Mouse (Mus musculus): ENCODE data around the gene Sf3b2. TPM values are rescaled to one million over a fixed set of nuclear protein-coding genes. Genes with fewer than 3 reads are reported as not detected.
"Not testable (repeated sequence)": the region's sequence is repeated elsewhere in the genome, so short reads cannot be mapped to it uniquely, and the experiment has no call there.

Gene Sf3b2
- polyA plus RNA-seq, 1 experiment, result 185 TPM

- TF ChIP-seq EP300 (IDR thresholded peaks at IDR 0.05; ENCODE audit: insufficient read depth, low read depth, low read length), result no peak
- TF ChIP-seq POLR2A (IDR thresholded peaks at IDR 0.05; ENCODE audit: insufficient read depth, low read length), result no peak
- no peak for TF ChIP-seq CTCF (IDR thresholded peaks at IDR 0.05; ENCODE audit: low read depth, low read length)
- no peaks in the 10 kb centered on the region for H3K4me1 ChIP-seq (ENCODE audit: control insufficient read depth, insufficient read depth, low read length)
- no peaks in the 10 kb centered on the region for H3K9me3 ChIP-seq (replicated peaks; ENCODE audit: control insufficient read depth, insufficient read depth, low read length, poor library complexity, severe bottlenecking)
- no peak overlapping the region for H3K27ac ChIP-seq (ENCODE audit: insufficient read depth, low read length)
- no peak overlapping the region for H3K4me3 ChIP-seq (ENCODE audit: low read depth, low read length)
- H3K27me3 ChIP-seq (ENCODE audit: control insufficient read depth, insufficient read depth, low read length, poor library complexity, severe bottlenecking), result no peaks in the 10 kb centered on the region
- H3K9ac ChIP-seq (ENCODE audit: low read depth, poor library complexity, severe bottlenecking), result no peak overlapping the region
- peaks cover 19% of the 10 kb centered on the region for H3K36me3 ChIP-seq (ENCODE audit: control insufficient read depth, insufficient read depth, low read length, poor library complexity, severe bottlenecking)
These were observed 23.8 kb downstream of the Sf3b2 start for GRCm38 (mm10) chr19:5271430-5271829.

- Histone ChIP-seq H3K27me3 (ENCODE audit: control insufficient read depth, insufficient read depth, low read length, poor library complexity, severe bottlenecking) (no peaks in the 10 kb centered on the region), H3K27ac (ENCODE audit: insufficient read depth, low read length) (no peak overlapping the region), H3K9me3 (replicated peaks; ENCODE audit: control insufficient read depth, insufficient read depth, low read length, poor library complexity, severe bottlenecking) (no peaks in the 10 kb centered on the region), H3K4me3 (ENCODE audit: low read depth, low read length) (no peak overlapping the region), H3K4me1 (ENCODE audit: control insufficient read depth, insufficient read depth, low read length) (no peaks in the 10 kb centered on the region), H3K36me3 (ENCODE audit: control insufficient read depth, insufficient read depth, low read length, poor library complexity, severe bottlenecking) (peaks cover 3% of the 10 kb centered on the region; the same call in 1 of the 2 replicates), H3K9ac (ENCODE audit: low read depth, poor library complexity, severe bottlenecking) (no peak overlapping the region)
- TF ChIP-seq CTCF (IDR thresholded peaks at IDR 0.05; ENCODE audit: low read depth, low read length) (no peak), EP300 (IDR thresholded peaks at IDR 0.05; ENCODE audit: insufficient read depth, low read depth, low read length) (no peak), POLR2A (IDR thresholded peaks at IDR 0.05; ENCODE audit: insufficient read depth, low read length) (no peak)
These were observed 25.9 kb downstream of the Sf3b2 start for GRCm38 (mm10) chr19:5269392-5269791.

- no peak for TF ChIP-seq EP300 (IDR thresholded peaks at IDR 0.05; ENCODE audit: insufficient read depth, low read depth, low read length)
- no peak for TF ChIP-seq POLR2A (IDR thresholded peaks at IDR 0.05; ENCODE audit: insufficient read depth, low read length)
- no peak for TF ChIP-seq CTCF (IDR thresholded peaks at IDR 0.05; ENCODE audit: low read depth, low read length)
- Histone ChIP-seq H3K4me1 (ENCODE audit: control insufficient read depth, insufficient read depth, low read length) (no peaks in the 10 kb centered on the region), H3K9ac (ENCODE audit: low read depth, poor library complexity, severe bottlenecking) (no peak overlapping the region), H3K9me3 (replicated peaks; ENCODE audit: control insufficient read depth, insufficient read depth, low read length, poor library complexity, severe bottlenecking) (no peaks in the 10 kb centered on the region), H3K27me3 (ENCODE audit: control insufficient read depth, insufficient read depth, low read length, poor library complexity, severe bottlenecking) (no peaks in the 10 kb centered on the region), H3K27ac (ENCODE audit: insufficient read depth, low read length) (no peak overlapping the region), H3K36me3 (ENCODE audit: control insufficient read depth, insufficient read depth, low read length, poor library complexity, severe bottlenecking) (no peaks in the 10 kb centered on the region), H3K4me3 (ENCODE audit: low read depth, low read length) (no peak overlapping the region)
These were observed 26.4 kb downstream of the Sf3b2 start for GRCm38 (mm10) chr19:5268875-5269274.

GRCm38 (mm10) chr19:5268017-5268416 is 27.2 kb downstream of the Sf3b2 start:
- H3K9me3 ChIP-seq (replicated peaks; ENCODE audit: control insufficient read depth, insufficient read depth, low read length, poor library complexity, severe bottlenecking), result no peaks in the 10 kb centered on the region
- no peaks in the 10 kb centered on the region for H3K4me1 ChIP-seq (ENCODE audit: control insufficient read depth, insufficient read depth, low read length)
- TF ChIP-seq CTCF (IDR thresholded peaks at IDR 0.05; ENCODE audit: low read depth, low read length), result no peak
- no peak for TF ChIP-seq EP300 (IDR thresholded peaks at IDR 0.05; ENCODE audit: insufficient read depth, low read depth, low read length)
- TF ChIP-seq POLR2A (IDR thresholded peaks at IDR 0.05; ENCODE audit: insufficient read depth, low read length), result no peak
- no peaks in the 10 kb centered on the region for H3K36me3 ChIP-seq (ENCODE audit: control insufficient read depth, insufficient read depth, low read length, poor library complexity, severe bottlenecking)
- no peak overlapping the region for H3K4me3 ChIP-seq (ENCODE audit: low read depth, low read length)
- no peaks in the 10 kb centered on the region for H3K27me3 ChIP-seq (ENCODE audit: control insufficient read depth, insufficient read depth, low read length, poor library complexity, severe bottlenecking)
- H3K27ac ChIP-seq (ENCODE audit: insufficient read depth, low read length), result no peak overlapping the region
- no peak overlapping the region for H3K9ac ChIP-seq (ENCODE audit: low read depth, poor library complexity, severe bottlenecking)

- H3K9me3 ChIP-seq (replicated peaks; ENCODE audit: control insufficient read depth, insufficient read depth, low read length, poor library complexity, severe bottlenecking), result no peaks in the 10 kb centered on the region
- H3K9ac ChIP-seq (ENCODE audit: low read depth, poor library complexity, severe bottlenecking), result no peak overlapping the region
- H3K36me3 ChIP-seq (ENCODE audit: control insufficient read depth, insufficient read depth, low read length, poor library complexity, severe bottlenecking), result no peaks in the 10 kb centered on the region
- TF ChIP-seq POLR2A (IDR thresholded peaks at IDR 0.05; ENCODE audit: insufficient read depth, low read length), result no peak
- TF ChIP-seq EP300 (IDR thresholded peaks at IDR 0.05; ENCODE audit: insufficient read depth, low read depth, low read length), result no peak
- TF ChIP-seq CTCF (IDR thresholded peaks at IDR 0.05; ENCODE audit: low read depth, low read length), result no peak
- H3K4me1 ChIP-seq (ENCODE audit: control insufficient read depth, insufficient read depth, low read length), result no peaks in the 10 kb centered on the region
- no peaks in the 10 kb centered on the region for H3K27me3 ChIP-seq (ENCODE audit: control insufficient read depth, insufficient read depth, low read length, poor library complexity, severe bottlenecking)
- H3K27ac ChIP-seq (ENCODE audit: insufficient read depth, low read length), result no peak overlapping the region
- no peak overlapping the region for H3K4me3 ChIP-seq (ENCODE audit: low read depth, low read length)
These were observed 28.2 kb downstream of the Sf3b2 start for GRCm38 (mm10) chr19:5267015-5267414.

- Histone ChIP-seq H3K9ac (ENCODE audit: low read depth, poor library complexity, severe bottlenecking) (no peak overlapping the region), H3K9me3 (replicated peaks; ENCODE audit: control insufficient read depth, insufficient read depth, low read length, poor library complexity, severe bottlenecking) (no peaks in the 10 kb centered on the region), H3K4me1 (ENCODE audit: control insufficient read depth, insufficient read depth, low read length) (no peaks in the 10 kb centered on the region), H3K27me3 (ENCODE audit: control insufficient read depth, insufficient read depth, low read length, poor library complexity, severe bottlenecking) (no peaks in the 10 kb centered on the region; the same call in 1 of the 2 replicates), H3K27ac (ENCODE audit: insufficient read depth, low read length) (no peak overlapping the region), H3K36me3 (ENCODE audit: control insufficient read depth, insufficient read depth, low read length, poor library complexity, severe bottlenecking) (no peaks in the 10 kb centered on the region), H3K4me3 (ENCODE audit: low read depth, low read length) (no peak overlapping the region)
- TF ChIP-seq POLR2A (IDR thresholded peaks at IDR 0.05; ENCODE audit: insufficient read depth, low read length) (no peak), CTCF (IDR thresholded peaks at IDR 0.05; ENCODE audit: low read depth, low read length) (no peak), EP300 (IDR thresholded peaks at IDR 0.05; ENCODE audit: insufficient read depth, low read depth, low read length) (no peak)
These were observed 38.1 kb downstream of the Sf3b2 start for GRCm38 (mm10) chr19:5257140-5257539.

DNA sequence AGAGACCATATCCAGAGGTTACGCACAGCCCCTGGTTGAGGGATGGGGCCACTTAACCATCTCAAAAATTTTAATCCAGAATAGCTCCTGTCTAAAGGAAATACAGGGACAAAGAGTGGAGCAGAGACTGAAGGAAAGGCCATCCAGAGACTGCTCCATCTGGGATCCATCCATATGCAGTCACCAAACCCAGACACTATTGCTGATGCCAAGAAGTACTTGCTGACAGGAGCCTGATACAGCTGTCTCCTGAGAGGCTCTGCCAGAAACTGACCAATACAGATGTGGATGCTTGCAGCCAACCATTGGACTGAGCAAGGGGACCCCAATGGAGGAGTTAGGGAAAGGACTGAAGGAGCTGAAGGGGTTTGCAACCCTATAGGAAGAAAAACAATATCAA is 58.3 kb downstream of the Sf3b2 start:
- H3K27me3 ChIP-seq (ENCODE audit: control insufficient read depth, insufficient read depth, low read length, poor library complexity, severe bottlenecking); H3K4me1 ChIP-seq (ENCODE audit: control insufficient read depth, insufficient read depth, low read length); H3K27ac ChIP-seq (ENCODE audit: insufficient read depth, low read length); H3K4me3 ChIP-seq (ENCODE audit: low read depth, low read length); H3K9me3 ChIP-seq (replicated peaks; ENCODE audit: control insufficient read depth, insufficient read depth, low read length, poor library complexity, severe bottlenecking); H3K36me3 ChIP-seq (ENCODE audit: control insufficient read depth, insufficient read depth, low read length, poor library complexity, severe bottlenecking); H3K9ac ChIP-seq (ENCODE audit: low read depth, poor library complexity, severe bottlenecking): not testable (repeated sequence)
